Mouse (Mus musculus) intestine, embryonic 16.5 days (tissue): ENCODE results near the gene Adgrg1. TPM values are rescaled to one million over a fixed set of nuclear protein-coding genes. Genes with fewer than 3 reads are reported as not detected.

Experiments used
- ATAC-seq: fragments of 200-750 bp; cut with Nextera tagmentation; 2 replicates; pipeline ENCODE4 v1.8.0; 2017; ENCODE audit warnings: moderate TSS enrichment, moderate library complexity
- H3K27ac ChIP-seq: fragments of 300-500 bp; sonication (generic); 2 replicates; pipeline ENCODE4 v1.5.1; 2014; ENCODE audit warnings: mild to moderate bottlenecking, low read length
- H3K27me3 ChIP-seq: fragments of 300-500 bp; sonication (generic); replicated peaks from 2 replicates; pipeline ENCODE4 v1.6.1; 2014; ENCODE audit warnings: low read length, control low read depth, mixed read lengths; ENCODE audit not compliant: control insufficient read depth, insufficient read depth
- H3K36me3 ChIP-seq: fragments of 300-500 bp; sonication (generic); 2 replicates; pipeline ENCODE4 v1.6.1; 2014; ENCODE audit warnings: low read length, control low read depth; ENCODE audit not compliant: control insufficient read depth, insufficient read depth
- H3K4me1 ChIP-seq: fragments of 300-500 bp; sonication (generic); 2 replicates; pipeline ENCODE4 v1.6.1; 2014; ENCODE audit warnings: low read length, control low read depth, mixed read lengths; ENCODE audit not compliant: control insufficient read depth, insufficient read depth
- H3K4me2 ChIP-seq: fragments of 300-500 bp; sonication (generic); 2 replicates; pipeline ENCODE4 v1.6.1; 2014; ENCODE audit warnings: low read depth, low read length, control low read depth
- H3K4me3 ChIP-seq: fragments of 300-500 bp; sonication (generic); 2 replicates; pipeline ENCODE4 v1.5.1; 2014; ENCODE audit warnings: mild to moderate bottlenecking, low read length
- H3K9ac ChIP-seq: fragments of 300-500 bp; sonication (generic); 2 replicates; pipeline ENCODE4 v1.6.1; 2014; ENCODE audit warnings: low read depth, low read length
- H3K9me3 ChIP-seq: fragments of 300-500 bp; sonication (generic); 2 replicates; pipeline ENCODE4 v1.6.1; 2016; ENCODE audit warnings: low read length, control low read depth; ENCODE audit not compliant: control insufficient read depth
- WGBS: fragments of 180-500 bp; shearing (Covaris S2); extraction: QIAGEN DNeasy Blood & Tissue Kit; methylation state at CpG from one replicate; pipeline ENCODE4 v1.1.7; 2014; 5-methylcytosine and 5-hydroxymethylcytosine counted together
- polyA plus RNA-seq: library from polyadenylated mRNA; unstranded; fragments of >200 nt; fragmentation: Nextera tagmentation; extraction: Ambion mirVana; gene quantifications from 2 replicates; pipeline ENCODE4 v1.2.1, GENCODE M21; 2015

Adgrg1 gene
- polyA plus RNA-seq, 1 experiment from 2014 or later = 24.4 TPM

DNA sequence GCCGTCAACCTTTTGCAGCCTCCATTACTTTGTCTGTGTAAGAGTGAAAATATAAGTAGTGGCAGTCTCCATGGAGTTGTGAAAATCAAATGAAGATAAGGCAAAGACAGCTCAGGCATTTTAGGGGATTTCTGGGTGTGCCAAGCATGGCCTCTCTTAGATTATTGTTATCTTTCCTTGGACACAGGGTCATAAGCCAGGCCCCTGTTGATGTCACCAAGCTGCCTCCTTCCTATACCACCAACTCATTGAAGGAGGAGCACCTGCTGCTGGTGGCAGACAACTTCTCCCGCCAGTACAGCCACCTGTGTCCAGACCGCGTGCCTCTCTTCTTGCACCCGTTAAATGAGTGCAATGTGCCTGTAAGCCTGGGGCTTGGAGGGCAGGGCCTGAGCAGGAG lies 81.9 kb downstream of the Adgrg1 start:
- H3K27me3 ChIP-seq = no peaks in the 10 kb centered on the region
- no peaks in the 10 kb centered on the region for H3K36me3 ChIP-seq
- 75% methylated on average over 5 of the region's 5 CpGs for WGBS
- no peaks in the 10 kb centered on the region for H3K9me3 ChIP-seq
- no peaks in the 10 kb centered on the region for H3K4me1 ChIP-seq
- H3K9ac ChIP-seq = no peak overlapping the region
- no peak overlapping the region for H3K4me3 ChIP-seq
- no peak overlapping the region for H3K4me2 ChIP-seq
- no peak for ATAC-seq
- no peak overlapping the region for H3K27ac ChIP-seq

DNA sequence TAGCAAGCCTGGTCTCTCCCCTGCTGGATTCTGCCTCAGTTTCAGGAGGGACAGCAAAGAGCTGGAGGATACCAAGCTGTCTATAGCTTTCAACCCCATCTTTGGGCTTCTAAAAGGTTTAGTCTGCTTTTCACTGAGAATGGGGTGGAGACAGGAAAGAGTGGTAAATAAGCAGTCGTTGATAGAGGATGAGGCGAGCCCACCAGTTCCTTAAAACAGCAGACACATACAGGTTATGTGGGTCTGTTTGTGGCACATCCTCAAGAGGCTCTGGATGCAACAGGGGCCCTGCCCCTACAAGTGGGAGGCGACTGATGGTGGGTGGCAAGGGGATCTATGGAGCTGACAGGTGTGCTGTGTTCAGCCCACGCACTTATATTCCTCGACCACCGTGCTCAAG lies 84.1 kb downstream of the Adgrg1 start:
- WGBS = 74% methylated on average over 6 of the region's 6 CpGs
- Histone ChIP-seq H3K9me3 (no peaks in the 10 kb centered on the region), H3K27ac (no peak overlapping the region), H3K27me3 (no peaks in the 10 kb centered on the region), H3K9ac (no peak overlapping the region), H3K4me3 (no peak overlapping the region), H3K4me1 (no peaks in the 10 kb centered on the region), H3K4me2 (no peak overlapping the region), H3K36me3 (no peaks in the 10 kb centered on the region)
- ATAC-seq = no peak

DNA sequence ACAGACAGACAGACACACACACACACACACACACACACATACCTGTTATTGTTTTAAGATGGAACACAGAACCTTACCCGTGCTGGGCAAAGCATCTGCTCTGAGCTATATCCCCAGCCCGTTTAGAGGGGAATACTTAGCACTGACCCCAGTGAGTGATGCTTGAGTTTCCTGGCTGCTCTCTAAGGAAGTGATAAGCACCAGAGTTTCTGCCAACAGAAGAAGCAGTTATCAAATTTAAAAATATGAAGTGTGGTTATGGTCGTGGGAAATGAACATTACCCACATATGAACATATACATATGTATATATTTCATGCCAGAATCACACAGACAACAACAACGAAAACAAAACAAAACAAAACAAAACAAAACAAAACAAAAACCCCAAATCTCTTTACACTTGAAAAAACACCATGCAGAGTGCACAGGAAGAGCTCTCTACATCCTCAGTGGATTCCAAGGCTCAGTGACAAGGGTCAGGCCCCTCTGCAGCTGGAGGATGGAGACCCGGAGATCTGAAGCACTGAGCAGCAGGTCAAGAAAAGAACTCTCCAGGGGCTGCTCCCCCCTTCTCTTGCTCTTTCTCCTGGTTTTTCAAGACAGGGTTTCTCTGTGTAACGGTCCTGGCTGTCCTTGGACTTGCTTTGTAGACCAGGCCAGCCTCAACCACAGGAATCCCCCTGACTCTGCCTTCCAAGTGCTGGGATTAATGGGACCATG lies 85.4 kb downstream of the Adgrg1 start:
- WGBS = 61% methylated on average over 6 of the region's 6 CpGs
- H3K4me3 ChIP-seq = no peak overlapping the region
- no peak overlapping the region for H3K4me2 ChIP-seq
- no peaks in the 10 kb centered on the region for H3K4me1 ChIP-seq
- no peak for ATAC-seq
- H3K36me3 ChIP-seq = no peaks in the 10 kb centered on the region
- no peak overlapping the region for H3K27ac ChIP-seq
- H3K27me3 ChIP-seq = no peaks in the 10 kb centered on the region
- no peak overlapping the region for H3K9ac ChIP-seq
- no peaks in the 10 kb centered on the region for H3K9me3 ChIP-seq

Other genes with a start within 250 kb of the Adgrg1 start
- gene Ccl22, start 229.2 kb upstream of the Adgrg1 start, polyA plus RNA-seq = 0.10 TPM in 1 of 2 replicates, not detected in the other
- gene Cx3cl1, start 202.7 kb upstream of the Adgrg1 start, polyA plus RNA-seq = 34.7 and 47.2 TPM in 2 replicates
- gene Ccl17, start 164.3 kb upstream of the Adgrg1 start, polyA plus RNA-seq = 0.29 and 1.3 TPM in 2 replicates
- 142 and 145 TPM in 2 replicates for gene Coq9, start 136.4 kb upstream of the Adgrg1 start, polyA plus RNA-seq
- 79.1 and 90.1 TPM in 2 replicates for gene Ciapin1, start 136.4 kb upstream of the Adgrg1 start, polyA plus RNA-seq
- gene Polr2c, start 117.3 kb upstream of the Adgrg1 start, polyA plus RNA-seq = 117 and 133 TPM in 2 replicates
- 49.6 and 51.5 TPM in 2 replicates for gene Dok4, start 98.4 kb upstream of the Adgrg1 start, polyA plus RNA-seq
- gene Ccdc102a, start 56.7 kb upstream of the Adgrg1 start, polyA plus RNA-seq = 10.9 and 11.5 TPM in 2 replicates
- 1.6 and 2.8 TPM in 2 replicates for gene Adgrg5, start 51.1 kb upstream of the Adgrg1 start, polyA plus RNA-seq
- gene Adgrg3, start 42.9 kb downstream of the Adgrg1 start, polyA plus RNA-seq = 3.0 and 3.6 TPM in 2 replicates
- gene Drc7, start 80.4 kb downstream of the Adgrg1 start, polyA plus RNA-seq = 0.07 TPM in 1 of 2 replicates, not detected in the other
- gene Katnb1, start 106.4 kb downstream of the Adgrg1 start, polyA plus RNA-seq = 16.7 and 17.8 TPM in 2 replicates
- 23.4 and 30.9 TPM in 2 replicates for gene Kifc3, start 228.1 kb downstream of the Adgrg1 start, polyA plus RNA-seq